Mouse (Mus musculus): ENCODE results near the gene H1foo. TPM values are rescaled to one million over a fixed set of nuclear protein-coding genes. Genes with fewer than 3 reads are reported as not detected.

Gene H1foo
- polyA plus RNA-seq, 1 experiment: not detected

- no peaks in the 10 kb centered on the region for H3K36me3 ChIP-seq (ENCODE audit: control insufficient read depth, insufficient read depth, low read length)
- H3K27me3 ChIP-seq (ENCODE audit: control insufficient read depth, insufficient read depth, low read length): peaks cover 7% of the 10 kb centered on the region
- no peak overlapping the region for H3K4me3 ChIP-seq (ENCODE audit: extremely low read depth, insufficient read depth, insufficient read length)
- H3K27ac ChIP-seq (ENCODE audit: insufficient read depth, low read length): 0 out of 2 replicates have a peak overlapping the region, but pooled peaks have one; percentile 1
- no peak for TF ChIP-seq POLR2A (IDR thresholded peaks at IDR 0.05; ENCODE audit: low read depth, low read length)
- H3K4me1 ChIP-seq (ENCODE audit: control insufficient read depth, insufficient read depth, insufficient read length): peaks cover 41% of the 10 kb centered on the region
- DNase-seq (ENCODE audit: low read depth in 1 of 2, low spot score in 2 of 2): no peak
- WGBS: 35% methylated on average over 5 of the region's 5 CpGs
Measured at GRCm38 (mm10) chr6:115989032-115989431, 44.3 kb downstream of the H1foo start.

GRCm38 (mm10) chr6:115989607-115990006, 44.9 kb downstream of the H1foo start:
- Histone ChIP-seq H3K27me3 (ENCODE audit: control insufficient read depth, insufficient read depth, low read length) (peaks cover 11% of the 10 kb centered on the region), H3K4me3 (ENCODE audit: extremely low read depth, insufficient read depth, insufficient read length) (no peak overlapping the region), H3K27ac (ENCODE audit: insufficient read depth, low read length) (0 out of 2 replicates have a peak overlapping the region, but pooled peaks have one; percentile 7), H3K36me3 (ENCODE audit: control insufficient read depth, insufficient read depth, low read length) (no peaks in the 10 kb centered on the region), H3K4me1 (ENCODE audit: control insufficient read depth, insufficient read depth, insufficient read length) (peaks cover 46% of the 10 kb centered on the region)
- no peak for TF ChIP-seq CTCF (IDR thresholded peaks at IDR 0.05; ENCODE audit: extremely low read depth, insufficient read depth, insufficient read length, insufficient replicate concordance)
- TF ChIP-seq POLR2A (IDR thresholded peaks at IDR 0.05; ENCODE audit: low read depth, low read length): no peak
- DNase-seq (ENCODE audit: low read depth in 1 of 2, low spot score in 2 of 2): no peak
- WGBS: 21% methylated on average over 4 of the region's 4 CpGs

- Histone ChIP-seq H3K27me3 (ENCODE audit: control insufficient read depth, insufficient read depth, low read length) (peaks cover 11% of the 10 kb centered on the region), H3K4me3 (ENCODE audit: extremely low read depth, insufficient read depth, insufficient read length) (no peak overlapping the region), H3K27ac (ENCODE audit: insufficient read depth, low read length) (0 out of 2 replicates have a peak overlapping the region, but pooled peaks have one; percentile 7), H3K4me1 (ENCODE audit: control insufficient read depth, insufficient read depth, insufficient read length) (peaks cover 46% of the 10 kb centered on the region), H3K36me3 (ENCODE audit: control insufficient read depth, insufficient read depth, low read length) (no peaks in the 10 kb centered on the region)
- 64% methylated on average over 3 of the region's 3 CpGs for whole genome bisulfite sequencing
- no peak for TF ChIP-seq CTCF (IDR thresholded peaks at IDR 0.05; ENCODE audit: extremely low read depth, insufficient read depth, insufficient read length, insufficient replicate concordance)
- no peak for DNase-seq (ENCODE audit: low read depth in 1 of 2, low spot score in 2 of 2)
Measured at GRCm38 (mm10) chr6:115990056-115990455, 45.3 kb downstream of the H1foo start.

- WGBS: 74% methylated on average over 9 of the region's 9 CpGs
- Histone ChIP-seq H3K36me3 (ENCODE audit: control insufficient read depth, insufficient read depth, low read length) (no peaks in the 10 kb centered on the region), H3K4me3 (ENCODE audit: extremely low read depth, insufficient read depth, insufficient read length) (no peak overlapping the region), H3K27me3 (ENCODE audit: control insufficient read depth, insufficient read depth, low read length) (peaks cover 11% of the 10 kb centered on the region), H3K27ac (ENCODE audit: insufficient read depth, low read length) (no peak overlapping the region), H3K4me1 (ENCODE audit: control insufficient read depth, insufficient read depth, insufficient read length) (peaks cover 46% of the 10 kb centered on the region)
- no peak for DNase-seq (ENCODE audit: low read depth in 1 of 2, low spot score in 2 of 2)
- no peak for TF ChIP-seq CTCF (IDR thresholded peaks at IDR 0.05; ENCODE audit: extremely low read depth, insufficient read depth, insufficient read length, insufficient replicate concordance)
- no peak for TF ChIP-seq POLR2A (IDR thresholded peaks at IDR 0.05; ENCODE audit: low read depth, low read length)
Measured at GRCm38 (mm10) chr6:115990479-115990878, 45.7 kb downstream of the H1foo start.

- Histone ChIP-seq H3K36me3 (ENCODE audit: control insufficient read depth, insufficient read depth, low read length) (no peaks in the 10 kb centered on the region), H3K27me3 (ENCODE audit: control insufficient read depth, insufficient read depth, low read length) (peaks cover 11% of the 10 kb centered on the region), H3K27ac (ENCODE audit: insufficient read depth, low read length) (peak overlapping the region; percentile 54), H3K4me3 (ENCODE audit: extremely low read depth, insufficient read depth, insufficient read length) (peak overlapping the region; percentile 35; the same call in 1 of the 2 replicates), H3K4me1 (ENCODE audit: control insufficient read depth, insufficient read depth, insufficient read length) (peaks cover 46% of the 10 kb centered on the region)
- TF ChIP-seq POLR2A (IDR thresholded peaks at IDR 0.05; ENCODE audit: low read depth, low read length) (no peak), CTCF (IDR thresholded peaks at IDR 0.05; ENCODE audit: extremely low read depth, insufficient read depth, insufficient read length, insufficient replicate concordance) (no peak)
- WGBS: 37% methylated on average over 13 of the region's 13 CpGs
- no peak for DNase-seq (ENCODE audit: low read depth in 1 of 2, low spot score in 2 of 2)
Measured at GRCm38 (mm10) chr6:115991108-115991880, 46.6 kb downstream of the H1foo start.

GRCm38 (mm10) chr6:115991881-115992620, 47.3 kb downstream of the H1foo start:
- peaks cover 41% of the 10 kb centered on the region for H3K4me1 ChIP-seq (ENCODE audit: control insufficient read depth, insufficient read depth, insufficient read length)
- WGBS: 62% methylated on average over 10 of the region's 10 CpGs
- peak overlapping the region; percentile 54; the same call in 1 of the 2 replicates for H3K27ac ChIP-seq (ENCODE audit: insufficient read depth, low read length)
- TF ChIP-seq CTCF (IDR thresholded peaks at IDR 0.05; ENCODE audit: extremely low read depth, insufficient read depth, insufficient read length, insufficient replicate concordance) (no peak), POLR2A (IDR thresholded peaks at IDR 0.05; ENCODE audit: low read depth, low read length) (no peak)
- DNase-seq (ENCODE audit: low read depth in 1 of 2, low spot score in 2 of 2): no peak
- peaks cover 11% of the 10 kb centered on the region for H3K27me3 ChIP-seq (ENCODE audit: control insufficient read depth, insufficient read depth, low read length)
- H3K36me3 ChIP-seq (ENCODE audit: control insufficient read depth, insufficient read depth, low read length): no peaks in the 10 kb centered on the region
- peak overlapping the region; percentile 35 for H3K4me3 ChIP-seq (ENCODE audit: extremely low read depth, insufficient read depth, insufficient read length)

All from spleen, adult 2 months (tissue).